Mouse (Mus musculus) ES-Bruce4 (cell line): ENCODE measurements at regions not wholly inside any gene's neighbourhood (a gene's known extent, or its start where the extent isn't known, plus 50 kb on each side); places are given as distances from the start of the nearest gene placed in this dataset.

Source experiments
- CTCF ChIP-seq: IDR thresholded peaks from one replicate; pipeline ENCODE4 v1.8.1; 2011; ENCODE audit warnings: low read depth, low read length
- EP300 ChIP-seq: IDR thresholded peaks from 2 replicates; pipeline ENCODE4 v1.6.1; 2011; ENCODE audit warnings: low read depth, low read length; ENCODE audit not compliant: insufficient read depth
- POLR2A ChIP-seq: IDR thresholded peaks from one replicate; pipeline ENCODE4 v1.8.1; 2011; ENCODE audit warnings: low read length; ENCODE audit not compliant: insufficient read depth

DNA sequence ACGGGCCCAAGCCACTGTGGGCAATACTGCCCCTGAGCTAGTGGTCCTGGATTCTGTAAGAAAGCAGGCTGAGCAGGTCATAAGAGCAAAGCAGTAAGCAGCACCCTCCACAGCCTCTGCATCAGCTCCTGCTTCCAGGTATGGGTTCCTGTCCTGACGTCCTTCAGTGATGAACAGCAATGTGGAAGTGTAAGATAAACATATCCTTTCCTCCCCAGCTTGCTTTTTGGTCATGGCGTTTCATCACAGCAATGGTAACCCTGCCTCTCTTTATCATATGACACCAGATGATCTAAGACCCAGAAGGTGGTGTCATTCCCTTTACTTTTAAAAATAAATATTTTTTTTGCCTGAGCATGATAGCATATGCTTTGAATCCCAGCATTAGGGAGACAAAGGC is 138.9 kb upstream of the Lhx1 start:
- TF ChIP-seq CTCF: no peak
- TF ChIP-seq POLR2A: no peak
- TF ChIP-seq EP300: no peak
